Mouse (Mus musculus) lung, adult 18-20 months (tissue): ENCODE results near the gene Spink2.
"Not testable (repeated sequence)": the region's sequence is repeated elsewhere in the genome, so short reads cannot be mapped to it uniquely, and the experiment has no call there.

Experiments
- DNase-seq, 2 experiments: peaks; one replicate each; pipeline ENCODE4 v3.0.0; 2022; ENCODE audit warnings: mixed read lengths in 2 of 2

The Spink2 gene

GRCm38 (mm10) chr5:77211236-77211635, at the start of gene Spink2:
Spink2 (minus strand) TSS chr5:77211471.
- peak; percentile 18 to 51 for DNase-seq

- DNase-seq: no peak
These were observed 48.9 kb upstream of the Spink2 start for GRCm38 (mm10) chr5:77260141-77260540.

- DNase-seq: no peak
These were observed 48.0 kb upstream of the Spink2 start for GRCm38 (mm10) chr5:77259315-77259714.

GRCm38 (mm10) chr5:77257603-77258002, 46.3 kb upstream of the Spink2 start:
- DNase-seq: no peak

GRCm38 (mm10) chr5:77254402-77254801, 43.1 kb upstream of the Spink2 start:
- DNase-seq: no peak

GRCm38 (mm10) chr5:77253154-77253553, 41.9 kb upstream of the Spink2 start:
- DNase-seq: no peak

GRCm38 (mm10) chr5:77252115-77252827, 41.0 kb upstream of the Spink2 start:
- no peak for DNase-seq

- DNase-seq: no peak
These were observed 40.4 kb upstream of the Spink2 start for GRCm38 (mm10) chr5:77251656-77252055.

- no peak for DNase-seq
These were observed 38.8 kb upstream of the Spink2 start for GRCm38 (mm10) chr5:77250083-77250482.

GRCm38 (mm10) chr5:77245787-77246671, 34.8 kb upstream of the Spink2 start:
- peak; percentile 18 to 36 for DNase-seq

- DNase-seq: no peak
These were observed 34.2 kb upstream of the Spink2 start for GRCm38 (mm10) chr5:77245463-77245786.

- no peak for DNase-seq
These were observed 33.2 kb upstream of the Spink2 start for GRCm38 (mm10) chr5:77244331-77244987.

- no peak for DNase-seq
These were observed 25.8 kb upstream of the Spink2 start for GRCm38 (mm10) chr5:77237104-77237503.

- no peak for DNase-seq
These were observed 23.6 kb upstream of the Spink2 start for GRCm38 (mm10) chr5:77234921-77235320.

- not testable (repeated sequence) for DNase-seq
These were observed 20.6 kb upstream of the Spink2 start for GRCm38 (mm10) chr5:77231863-77232262.

GRCm38 (mm10) chr5:77228986-77229385, 17.7 kb upstream of the Spink2 start:
- no peak for DNase-seq

GRCm38 (mm10) chr5:77223043-77223975, 12.0 kb upstream of the Spink2 start:
- DNase-seq: no peak

- no peak for DNase-seq
These were observed 6.5 kb upstream of the Spink2 start for GRCm38 (mm10) chr5:77217724-77218123.

- DNase-seq: peak; percentile 59 to 79
These were observed 5.9 kb upstream of the Spink2 start for GRCm38 (mm10) chr5:77217211-77217610.

- DNase-seq: no peak
These were observed 5.1 kb downstream of the Spink2 start for GRCm38 (mm10) chr5:77206134-77206533.

GRCm38 (mm10) chr5:77202238-77202637, 9.0 kb downstream of the Spink2 start:
- no peak for DNase-seq

GRCm38 (mm10) chr5:77200695-77201094, 10.6 kb downstream of the Spink2 start:
- no peak for DNase-seq
